Mouse (Mus musculus) lung, embryonic 16.5 days (tissue): ENCODE results near the gene Decr2. TPM values are rescaled to one million over a fixed set of nuclear protein-coding genes. Genes with fewer than 3 reads are reported as not detected.
A peak's percentile ranks its signal among the peaks of the same experiment; 100 is the strongest.
"Not testable (repeated sequence)": the region's sequence is repeated elsewhere in the genome, so short reads cannot be mapped to it uniquely, and the experiment has no call there.

Experiments
- ATAC-seq: fragments of 200-750 bp; cut with Nextera tagmentation; 2 replicates; pipeline ENCODE4 v1.8.0; 2017; ENCODE audit warnings: low read depth, mild to moderate bottlenecking, moderate library complexity
- H3K27ac ChIP-seq: fragments of 300-500 bp; sonication (generic); 2 replicates; pipeline ENCODE4 v1.5.1; 2014; ENCODE audit warnings: mild to moderate bottlenecking, control low read depth, low read length
- H3K27me3 ChIP-seq: fragments of 300-500 bp; sonication (generic); 2 replicates; pipeline ENCODE4 v1.6.1; 2014; ENCODE audit warnings: low read depth, low read length, mixed read lengths; ENCODE audit not compliant: control insufficient read depth, insufficient read depth
- H3K36me3 ChIP-seq: fragments of 300-500 bp; sonication (generic); 2 replicates; pipeline ENCODE4 v1.6.1; 2014; ENCODE audit warnings: low read length; ENCODE audit not compliant: control insufficient read depth, insufficient read depth
- H3K4me1 ChIP-seq: fragments of 300-500 bp; sonication (generic); replicated peaks from 2 replicates; pipeline ENCODE4 v1.6.1; 2014; ENCODE audit warnings: low read length, mixed read lengths; ENCODE audit not compliant: control insufficient read depth, insufficient read depth
- H3K4me2 ChIP-seq: fragments of 300-500 bp; sonication (generic); 2 replicates; pipeline ENCODE4 v1.6.1; 2014; ENCODE audit warnings: low read depth, low read length, control low read depth
- H3K4me3 ChIP-seq: fragments of 300-500 bp; sonication (generic); 2 replicates; pipeline ENCODE4 v1.5.1; 2014; ENCODE audit warnings: mild to moderate bottlenecking, low read length, control low read depth
- H3K9ac ChIP-seq: fragments of 300-500 bp; sonication (generic); 2 replicates; pipeline ENCODE4 v1.6.1; 2014; ENCODE audit warnings: low read length, control low read depth
- H3K9me3 ChIP-seq: fragments of 300-500 bp; sonication (generic); 2 replicates; pipeline ENCODE4 v1.6.1; 2016; ENCODE audit warnings: low read length; ENCODE audit not compliant: control insufficient read depth
- WGBS: fragments of 180-500 bp; shearing (Covaris S2); extraction: QIAGEN DNeasy Blood & Tissue Kit; methylation state at CpG from one replicate; pipeline ENCODE4 v1.1.7; 2014; 5-methylcytosine and 5-hydroxymethylcytosine counted together
- polyA plus RNA-seq: library from polyadenylated mRNA; unstranded; fragments of >200 nt; fragmentation: Nextera tagmentation; extraction: Ambion mirVana; gene quantifications from 2 replicates; pipeline ENCODE4 v1.2.1, GENCODE M21; 2015

Decr2 gene
- polyA plus RNA-seq, 1 experiment from 2014 or later = 36.3 TPM

DNA sequence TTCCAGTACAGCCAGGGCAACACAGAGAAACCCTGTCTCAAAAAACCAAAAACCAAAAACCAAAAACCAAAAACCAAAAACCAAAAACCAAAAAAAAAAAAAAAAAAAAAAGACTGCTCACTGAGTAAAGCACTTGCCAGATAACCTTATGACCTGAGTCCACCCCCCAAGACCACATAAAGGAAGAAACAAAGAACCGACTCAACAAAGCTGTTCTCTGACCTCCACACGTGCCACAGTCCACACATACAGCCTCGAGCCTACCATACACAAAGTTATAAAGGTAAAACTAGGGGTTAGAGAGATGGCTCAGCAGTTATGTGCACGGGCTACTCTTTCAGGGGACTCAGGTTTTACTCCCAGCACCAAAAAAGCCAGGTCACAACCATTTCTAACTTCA is 37.4 kb downstream of the Decr2 start:
- 59% methylated on average over 4 of the region's 4 CpGs for WGBS
- no peak overlapping the region for H3K9ac ChIP-seq

DNA sequence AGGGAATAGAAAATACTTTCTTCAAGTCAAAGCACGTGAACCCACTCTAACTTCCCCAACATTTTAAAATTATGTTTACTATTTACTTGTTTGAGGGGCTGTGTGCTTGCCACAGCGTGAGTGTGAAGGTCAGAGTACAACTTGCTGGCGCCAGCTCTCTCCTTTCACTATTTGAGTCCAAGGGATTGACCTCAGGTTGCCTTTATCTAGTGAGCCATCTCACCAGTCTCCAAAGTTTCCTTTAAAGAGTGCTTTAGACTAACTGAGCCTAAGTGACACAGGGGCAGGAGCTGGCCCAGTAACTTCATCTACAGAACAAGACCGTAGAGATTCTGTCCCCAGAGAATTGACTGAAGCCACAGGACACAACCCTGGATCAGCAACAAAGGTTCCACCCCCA is 38.1 kb downstream of the Decr2 start:
- no peaks in the 10 kb centered on the region for H3K36me3 ChIP-seq
- H3K27me3 ChIP-seq = no peaks in the 10 kb centered on the region
- WGBS = 75% methylated on average over 4 of the region's 4 CpGs
- H3K4me1 ChIP-seq = no peaks in the 10 kb centered on the region
- no peak for ATAC-seq
- H3K9ac ChIP-seq = no peak overlapping the region
- no peak overlapping the region for H3K4me2 ChIP-seq
- no peak overlapping the region for H3K27ac ChIP-seq
- H3K9me3 ChIP-seq = no peaks in the 10 kb centered on the region
- no peak overlapping the region for H3K4me3 ChIP-seq

More for the DNA sequence above, 37.4 kb downstream of the Decr2 start:
- Histone ChIP-seq H3K4me2 (no peak overlapping the region), H3K4me1 (no peaks in the 10 kb centered on the region), H3K27ac (no peak overlapping the region), H3K27me3 (no peaks in the 10 kb centered on the region), H3K4me3 (no peak overlapping the region), H3K9me3 (no peaks in the 10 kb centered on the region), H3K36me3 (no peaks in the 10 kb centered on the region)
- no peak for ATAC-seq

DNA sequence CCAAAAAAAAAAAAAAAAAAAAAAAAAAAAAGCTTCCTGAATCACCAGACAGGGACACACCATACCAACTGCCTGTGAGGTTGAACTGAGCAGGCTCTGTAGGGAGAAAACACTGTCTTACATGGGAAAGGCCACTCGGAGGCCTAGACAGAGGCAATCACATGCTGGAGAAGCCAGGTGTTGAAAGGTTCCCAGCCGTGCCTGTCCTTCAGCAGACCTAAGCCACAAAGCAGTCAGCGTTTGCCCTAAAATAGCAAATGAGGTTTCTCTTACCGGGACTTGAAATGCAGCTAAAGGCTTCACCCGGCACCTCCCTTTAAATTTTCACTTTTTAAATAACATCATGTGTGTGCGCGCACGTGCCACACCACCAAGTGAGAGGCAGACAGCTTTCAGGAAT is 42.0 kb downstream of the Decr2 start:
- H3K4me3 ChIP-seq = no peak overlapping the region
- H3K4me2 ChIP-seq = no peak overlapping the region
- no peak overlapping the region for H3K27ac ChIP-seq
- H3K4me1 ChIP-seq = peaks cover 15% of the 10 kb centered on the region
- H3K9ac ChIP-seq = no peak overlapping the region
- 81% methylated on average over 8 of the region's 8 CpGs for WGBS
- H3K36me3 ChIP-seq = no peaks in the 10 kb centered on the region
- no peaks in the 10 kb centered on the region for H3K27me3 ChIP-seq
- ATAC-seq = no peak
- no peaks in the 10 kb centered on the region for H3K9me3 ChIP-seq

- no peaks in the 10 kb centered on the region for H3K27me3 ChIP-seq
- no peak overlapping the region for H3K4me2 ChIP-seq
- H3K9me3 ChIP-seq = no peaks in the 10 kb centered on the region
- peaks cover 18% of the 10 kb centered on the region for H3K4me1 ChIP-seq
- H3K9ac ChIP-seq = peak overlapping the region; percentile 20; the same call in 1 of the 2 replicates
- 50% methylated on average over 10 of the region's 10 CpGs for WGBS
- no peaks in the 10 kb centered on the region for H3K36me3 ChIP-seq
- H3K27ac ChIP-seq = peak overlapping the region; percentile 39; the same call in 1 of the 2 replicates
- peak; percentile 46; the same call in 1 of the 2 replicates for ATAC-seq
- no peak overlapping the region for H3K4me3 ChIP-seq
These were observed 43.7 kb downstream of the Decr2 start for GRCm38 (mm10) chr17:26046253-26046997.

DNA sequence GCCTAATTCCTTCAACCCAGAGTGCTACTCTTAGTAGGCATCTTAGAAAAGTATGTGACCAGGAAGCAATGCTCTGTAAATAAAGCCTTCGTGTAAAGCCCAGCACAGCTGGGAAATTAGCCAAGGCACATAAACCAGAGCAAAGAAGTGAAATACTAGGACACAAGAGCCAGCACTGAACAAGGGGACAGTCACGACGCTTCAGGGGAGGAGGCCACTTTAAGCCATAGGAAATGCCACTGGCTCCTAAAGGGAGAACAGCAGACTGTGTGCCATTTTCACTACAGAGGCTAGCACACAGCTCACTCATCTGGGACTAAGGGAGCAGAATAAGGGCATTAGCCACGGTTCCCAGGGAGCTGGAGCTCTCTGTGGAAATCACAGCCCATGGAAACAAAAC is 44.9 kb downstream of the Decr2 start:
- Histone ChIP-seq H3K4me2 (no peak overlapping the region), H3K9me3 (no peaks in the 10 kb centered on the region), H3K9ac (no peak overlapping the region), H3K4me1 (peaks cover 18% of the 10 kb centered on the region), H3K27me3 (no peaks in the 10 kb centered on the region), H3K4me3 (no peak overlapping the region), H3K36me3 (no peaks in the 10 kb centered on the region), H3K27ac (peak overlapping the region; percentile 55)
- ATAC-seq = peak; percentile 62
- WGBS = 41% methylated on average over 4 of the region's 4 CpGs

DNA sequence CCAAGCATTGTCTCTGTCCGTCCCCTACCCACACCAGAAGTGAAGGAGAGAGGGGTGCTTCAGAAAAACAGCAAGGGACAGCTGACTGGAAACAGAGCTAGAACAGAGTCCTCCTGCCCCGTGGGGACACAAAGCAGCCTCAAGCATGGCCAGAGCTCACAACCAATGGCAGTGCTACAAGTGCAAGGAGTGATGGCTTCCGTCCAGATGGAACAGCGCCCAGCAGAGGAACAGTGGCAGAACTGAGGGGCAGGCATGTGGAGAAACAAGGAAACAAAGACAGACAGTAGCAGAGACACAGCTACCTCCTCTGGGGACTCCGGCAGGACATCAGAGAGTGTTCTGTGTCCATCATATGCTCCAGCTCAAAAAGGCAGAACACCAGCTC is 46.9 kb downstream of the Decr2 start:
- ATAC-seq = peak; percentile 72; the same call in 1 of the 2 replicates
- peak overlapping the region; percentile 44; the same call in 1 of the 2 replicates for H3K27ac ChIP-seq
- peaks cover 18% of the 10 kb centered on the region for H3K4me1 ChIP-seq
- no peaks in the 10 kb centered on the region for H3K9me3 ChIP-seq
- H3K9ac ChIP-seq = no peak overlapping the region
- H3K4me3 ChIP-seq = no peak overlapping the region
- H3K27me3 ChIP-seq = no peaks in the 10 kb centered on the region
- H3K4me2 ChIP-seq = no peak overlapping the region
- H3K36me3 ChIP-seq = no peaks in the 10 kb centered on the region
- 49% methylated on average over 5 of the region's 5 CpGs for WGBS

DNA sequence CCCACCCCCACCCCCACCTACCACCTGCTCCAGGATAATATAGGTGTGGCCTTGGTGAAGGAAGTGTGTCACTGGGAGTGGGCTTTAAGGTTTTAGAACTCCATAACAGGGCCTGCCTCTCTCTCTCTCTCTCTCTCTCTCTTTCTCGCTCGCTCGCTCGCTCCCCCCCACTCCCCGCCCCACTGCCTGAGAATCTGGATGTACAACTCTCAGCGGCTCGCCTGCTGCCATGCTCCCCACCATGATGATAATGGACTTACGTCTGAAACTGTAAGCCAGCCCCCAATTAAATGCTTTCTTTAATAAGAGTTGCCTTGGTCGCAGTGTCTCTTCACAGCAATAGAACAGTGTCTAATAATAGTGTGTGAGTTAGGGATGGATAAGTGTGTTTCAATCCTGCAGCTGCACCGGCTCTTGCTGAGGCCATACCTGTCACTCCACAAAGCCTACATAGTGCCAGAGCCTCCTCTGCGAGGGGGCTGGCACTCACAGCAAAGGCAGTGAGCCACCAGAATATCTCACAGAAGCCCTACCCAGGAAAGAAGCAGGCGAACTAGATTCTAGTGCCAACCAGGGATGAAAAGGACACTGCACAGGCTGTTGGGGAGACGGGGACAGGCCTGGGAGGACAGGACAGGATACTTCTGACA is 47.4 kb downstream of the Decr2 start:
- 83% methylated on average over 13 of the region's 13 CpGs for WGBS
- H3K36me3 ChIP-seq = no peaks in the 10 kb centered on the region
- peaks cover 18% of the 10 kb centered on the region for H3K4me1 ChIP-seq
- no peak for ATAC-seq
- H3K9me3 ChIP-seq = no peaks in the 10 kb centered on the region
- no peak overlapping the region for H3K4me3 ChIP-seq
- no peak overlapping the region for H3K9ac ChIP-seq
- H3K4me2 ChIP-seq = no peak overlapping the region
- peak overlapping the region; percentile 44; the same call in 1 of the 2 replicates for H3K27ac ChIP-seq
- H3K27me3 ChIP-seq = no peaks in the 10 kb centered on the region

DNA sequence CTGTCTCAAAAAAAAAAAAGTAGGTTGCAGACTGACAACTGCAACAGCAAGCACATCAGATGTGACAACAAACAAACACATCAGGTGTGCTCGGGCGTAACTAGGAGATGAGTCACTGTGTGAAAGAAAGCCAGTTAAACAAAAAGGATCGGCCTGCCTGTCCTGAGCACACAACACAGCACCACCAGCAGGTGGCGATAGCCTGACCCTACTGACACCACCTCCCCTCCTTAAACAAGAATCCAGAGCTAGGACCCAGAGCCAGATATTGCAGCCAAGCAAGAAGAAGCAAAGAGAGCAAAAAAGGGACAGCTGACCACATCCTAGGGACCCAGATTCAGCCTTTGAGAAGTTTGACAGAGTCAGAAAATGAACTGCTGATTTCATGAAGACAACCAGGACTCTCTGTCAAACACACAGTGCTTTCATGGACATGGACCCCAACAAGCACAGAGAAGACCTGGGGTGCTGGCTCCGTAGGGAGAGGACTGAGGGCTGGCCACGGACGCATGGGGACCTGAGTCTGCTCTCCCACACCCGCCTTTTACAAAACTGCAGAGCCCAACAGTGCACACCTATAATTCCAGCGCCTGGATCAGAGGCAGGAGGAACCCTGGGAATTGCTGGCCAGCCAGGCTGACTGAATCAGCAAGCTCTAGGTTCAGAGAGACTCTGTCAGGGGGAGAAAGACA is 48.9 kb downstream of the Decr2 start:
- peaks cover 16% of the 10 kb centered on the region for H3K4me1 ChIP-seq
- H3K4me3 ChIP-seq = no peak overlapping the region
- no peak overlapping the region for H3K27ac ChIP-seq
- H3K27me3 ChIP-seq = no peaks in the 10 kb centered on the region
- H3K4me2 ChIP-seq = no peak overlapping the region
- 0 out of 2 replicates have a peak, but pooled peaks have one; percentile 40 for ATAC-seq
- H3K36me3 ChIP-seq = no peaks in the 10 kb centered on the region
- WGBS = 44% methylated on average over 9 of the region's 9 CpGs
- no peaks in the 10 kb centered on the region for H3K9me3 ChIP-seq
- no peak overlapping the region for H3K9ac ChIP-seq

GRCm38 (mm10) chr17:26040711-26041110 is 49.4 kb downstream of the Decr2 start:
- H3K27ac ChIP-seq, H3K9ac ChIP-seq, H3K27me3 ChIP-seq, H3K4me3 ChIP-seq, H3K4me2 ChIP-seq, H3K36me3 ChIP-seq, ATAC-seq, H3K9me3 ChIP-seq: not testable (repeated sequence)
- H3K4me1 ChIP-seq = peaks cover 12% of the 10 kb centered on the region
- WGBS = 76% methylated on average over 8 of the region's 8 CpGs
